Mouse (Mus musculus) limb, embryonic 12.5 days (tissue): ENCODE measurements around the gene 3830406C13Rik. TPM values are rescaled to one million over a fixed set of nuclear protein-coding genes. Genes with fewer than 3 reads are reported as not detected.

Source experiments
- polyA plus RNA-seq: library from polyadenylated mRNA; unstranded; fragments of >200 nt; fragmentation: Nextera tagmentation; extraction: Ambion mirVana; gene quantifications from 2 replicates; pipeline ENCODE4 v1.2.1, GENCODE M21; 2016

3830406C13Rik gene
- polyA plus RNA-seq, 1 experiment from 2014 or later: 33.9 TPM

Other genes with a start within 250 kb of the 3830406C13Rik start
- 0.10 TPM in 1 of 2 replicates, not detected in the other for gene Gm49355, start 197 bp upstream of the 3830406C13Rik start, polyA plus RNA-seq
- 0.33 and 0.45 TPM in 2 replicates for gene Fezf2, start 64.0 kb downstream of the 3830406C13Rik start, polyA plus RNA-seq